Mouse (Mus musculus) gastrocnemius, postnatal 4 days (tissue): Measurements from ENCODE around the gene Espn. TPM values are rescaled to one million over a fixed set of nuclear protein-coding genes. Genes with fewer than 3 reads are reported as not detected.
A peak's percentile ranks its signal among the peaks of the same experiment; 100 is the strongest.

Source experiments
- DNase-seq, 2 experiments: peaks; one replicate each; pipeline ENCODE4 v3.0.0; 2021 to 2022; ENCODE audit warnings: low spot score in 2 of 2, mixed read lengths in 2 of 2
- total RNA-seq, 2 experiments: library from RNA; stranded (reverse); gene quantifications; 2 replicates each; pipeline ENCODE4 v1.2.3; 2021

Gene Espn
- total RNA-seq, 2 experiments from 2014 or later: 1.5 TPM

DNA sequence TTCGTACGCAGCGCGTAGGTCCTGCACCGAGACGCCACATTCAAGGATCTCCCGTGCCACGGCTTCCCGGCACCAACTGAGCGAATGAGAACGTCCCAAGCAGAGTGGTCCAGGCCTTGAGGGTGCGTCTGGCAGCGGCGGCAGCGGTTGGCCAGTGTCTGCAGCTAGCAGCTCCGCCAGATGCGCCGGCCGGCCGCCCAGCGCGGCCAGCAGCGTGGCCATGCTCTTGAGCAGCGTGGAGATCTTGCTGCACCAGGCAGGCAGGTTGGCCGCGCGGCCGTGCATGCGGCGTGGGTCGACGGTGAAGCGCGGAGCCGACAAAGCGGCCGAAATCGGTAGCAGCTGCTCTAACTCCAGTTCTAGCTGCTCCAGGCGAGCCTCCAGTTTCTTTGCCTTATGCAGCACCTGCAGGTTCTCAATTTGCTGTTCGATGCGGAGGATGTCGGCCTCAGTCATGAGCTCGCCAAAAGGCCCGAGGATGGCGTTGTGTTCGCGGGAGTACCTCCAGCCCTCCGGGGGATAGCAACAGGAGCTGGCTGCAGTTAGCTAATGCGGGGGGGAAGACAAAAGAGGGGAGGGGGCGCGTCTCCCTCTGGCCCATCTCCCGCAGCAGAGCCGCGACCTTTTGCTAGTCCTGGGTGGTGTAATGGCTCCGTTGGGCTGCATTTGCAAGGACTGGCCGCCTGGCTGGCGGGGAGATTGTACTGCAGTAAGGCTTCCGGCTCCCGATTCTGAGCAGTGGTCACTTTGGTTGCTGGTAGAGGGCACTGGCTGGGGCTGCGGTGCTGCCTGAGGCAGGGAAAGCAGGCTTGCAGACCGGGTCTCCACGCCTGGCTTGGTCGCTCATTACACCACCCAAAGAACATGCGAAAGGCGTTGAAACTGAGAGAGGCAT lies 25.9 kb downstream of the Espn start:
- DNase-seq: no peak

DNA sequence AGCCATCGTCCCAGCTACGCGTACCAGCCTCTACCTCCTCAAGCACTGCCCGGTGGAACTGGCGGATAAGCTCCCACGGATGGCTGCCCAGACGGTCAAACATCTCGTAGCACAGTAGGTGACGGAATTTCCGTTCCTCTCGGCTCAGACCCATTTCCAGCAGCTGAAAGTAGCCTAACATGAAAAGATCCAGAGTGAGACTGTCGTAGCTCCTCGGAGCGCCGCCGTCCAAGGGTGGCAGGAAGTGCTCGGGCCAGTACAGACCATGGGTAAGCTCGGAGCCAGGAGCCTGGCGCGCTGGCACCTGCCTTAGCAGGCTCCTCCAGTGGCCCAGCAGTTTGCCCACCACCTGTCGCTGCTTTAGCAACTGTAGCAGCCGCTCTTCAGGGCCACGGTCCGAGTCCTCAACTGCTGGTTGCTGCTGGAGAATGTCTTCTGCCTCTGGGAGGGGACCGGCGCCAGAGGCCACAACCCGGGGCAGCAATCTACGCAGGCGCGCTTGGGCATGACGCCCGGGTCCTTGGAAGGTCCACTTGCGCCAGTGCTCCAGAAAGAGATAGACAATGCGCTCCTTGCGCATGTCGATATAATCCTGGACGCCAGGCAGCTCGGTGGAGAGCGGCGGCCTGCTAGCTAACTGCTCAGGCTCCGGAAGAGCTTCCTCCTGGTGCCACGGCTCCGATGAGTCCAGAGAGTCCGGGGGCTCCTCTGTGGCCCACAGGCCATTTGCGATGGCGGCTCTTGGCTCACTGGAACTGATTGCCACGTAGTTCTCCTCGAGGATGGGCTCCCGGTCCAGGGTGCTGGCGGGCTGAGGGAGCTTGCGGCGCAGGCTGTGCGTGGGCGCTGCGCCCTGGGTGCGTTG lies 26.8 kb downstream of the Espn start:
- peak in 1 of 2 experiments; percentile 57 for DNase-seq

DNA sequence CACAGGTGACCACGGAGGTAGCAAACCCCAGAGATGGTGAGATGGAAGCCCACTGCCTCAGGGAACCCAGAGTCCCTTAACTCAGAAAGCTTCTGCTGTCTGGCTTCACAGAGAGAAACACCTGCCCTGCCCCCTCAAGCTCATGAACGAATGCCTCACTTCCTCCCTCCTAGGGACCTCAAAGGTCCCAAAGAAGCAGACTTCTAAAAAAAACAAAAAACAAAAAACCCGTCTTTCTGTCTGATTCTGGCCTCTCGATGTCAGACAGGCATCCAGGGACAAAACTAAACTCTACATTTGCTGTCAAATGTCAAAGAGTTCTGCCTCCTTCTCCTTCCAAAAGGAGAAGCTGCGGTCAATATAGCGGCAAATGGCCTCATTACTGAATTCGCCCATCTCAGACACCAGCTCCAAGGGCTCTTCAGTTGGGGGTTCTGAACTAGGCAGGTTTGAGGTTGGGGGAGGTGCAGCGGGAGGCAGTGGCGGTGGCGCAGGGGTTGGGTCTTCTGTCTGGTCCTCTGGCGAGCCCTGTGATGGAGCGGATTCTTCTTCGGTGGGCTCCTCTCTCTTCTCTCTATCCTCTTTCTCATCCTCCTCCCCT lies 27.7 kb downstream of the Espn start:
- DNase-seq: no peak

DNA sequence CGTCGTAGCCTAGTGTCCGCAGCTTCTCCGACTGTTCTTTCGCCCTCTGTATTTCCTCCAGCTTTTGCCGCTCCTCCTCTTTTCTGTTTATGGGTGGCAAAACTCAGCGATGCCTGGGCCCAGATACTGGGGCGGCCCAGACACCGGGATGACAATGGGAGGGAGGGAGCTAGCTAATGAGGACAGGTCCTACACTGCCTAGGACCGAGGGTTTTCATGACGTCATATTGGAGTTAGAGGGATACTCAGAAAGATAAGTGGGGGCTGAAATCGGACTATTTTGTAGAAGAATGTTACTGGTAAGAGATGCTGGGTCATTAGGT lies 31.0 kb downstream of the Espn start:
- DNase-seq: no peak

DNA sequence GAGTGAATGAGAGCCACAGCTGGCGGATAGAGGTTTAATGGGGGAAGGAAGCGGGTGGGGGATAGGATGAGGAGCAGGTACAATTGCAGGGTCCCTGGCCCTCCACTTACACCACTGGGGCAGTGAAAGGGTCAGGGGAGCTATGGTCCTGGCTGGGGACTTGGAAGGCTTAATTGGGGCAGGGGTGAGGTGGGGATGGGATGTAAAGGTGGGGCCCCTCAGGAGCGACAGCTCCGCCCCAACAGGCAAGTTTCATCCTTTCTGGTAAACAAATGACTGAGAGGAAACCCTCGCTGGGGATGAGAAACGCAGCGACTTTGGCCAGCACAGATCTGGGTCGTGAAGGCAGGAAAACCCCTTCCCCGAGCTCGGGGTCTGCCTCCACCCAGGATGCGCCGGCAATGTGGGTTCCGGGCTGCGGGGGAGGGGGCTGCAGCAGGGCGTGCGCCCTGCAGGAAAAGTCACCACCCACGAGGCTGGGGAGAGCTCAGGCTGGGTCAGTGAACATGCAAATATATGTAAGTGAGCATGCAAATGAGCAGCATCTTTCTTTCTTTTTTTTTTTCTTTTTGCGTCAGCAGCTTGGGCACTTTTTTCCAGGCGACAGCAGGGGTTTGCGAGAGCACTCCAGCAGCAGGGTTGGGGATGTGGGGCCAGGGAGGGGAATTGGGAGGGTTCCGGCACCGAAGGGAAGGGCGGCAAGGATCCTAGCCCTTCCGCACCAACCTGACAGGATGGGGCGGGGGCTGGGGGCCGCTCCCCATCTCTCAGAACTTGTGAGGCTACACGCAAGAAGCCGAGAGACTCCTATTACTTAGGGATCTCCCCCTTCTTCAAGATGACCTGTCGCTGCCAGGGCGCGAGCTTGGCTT lies 31.6 kb downstream of the Espn start:
- DNase-seq: no peak

DNA sequence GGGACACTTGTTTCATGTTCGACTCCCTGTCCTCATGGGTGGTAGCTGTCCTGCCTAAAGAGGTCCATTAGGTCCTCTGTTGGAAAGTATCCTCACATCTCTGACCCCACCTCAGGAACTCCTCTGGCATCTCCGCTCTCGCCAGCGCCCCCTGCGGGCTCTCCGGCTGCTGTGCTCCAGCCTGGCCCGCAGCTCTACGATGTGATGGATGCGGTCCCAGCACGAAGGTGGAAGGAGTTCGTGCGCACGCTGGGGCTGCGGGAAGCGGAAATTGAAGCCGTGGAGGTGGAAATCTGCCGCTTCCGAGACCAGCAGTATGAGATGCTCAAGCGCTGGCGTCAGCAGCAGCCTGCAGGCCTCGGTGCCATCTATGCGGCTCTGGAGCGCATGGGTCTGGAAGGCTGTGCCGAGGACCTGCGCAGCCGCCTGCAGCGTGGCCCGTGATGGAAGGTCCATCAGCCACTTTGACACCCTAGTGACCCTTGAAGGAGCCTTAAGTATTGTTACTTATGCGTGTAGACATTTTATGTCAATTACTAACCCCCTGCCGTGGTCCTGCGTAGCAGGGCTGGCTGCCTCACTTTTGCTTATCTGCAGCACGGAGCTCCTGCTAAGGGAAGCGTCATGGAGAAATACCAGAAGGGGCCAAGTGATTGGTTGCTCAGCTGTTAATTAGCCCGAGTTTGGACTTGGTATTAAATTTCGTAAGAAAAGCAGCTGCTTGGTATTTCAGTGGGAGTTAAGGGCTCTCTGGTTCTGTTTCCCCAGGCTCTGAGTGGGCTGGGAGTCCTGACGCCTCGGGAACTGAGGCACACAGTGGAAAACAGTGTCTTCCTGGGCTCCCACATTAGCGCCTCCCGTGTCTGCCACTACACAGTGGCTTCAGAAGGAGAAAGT lies 32.5 kb downstream of the Espn start:
- peak in 1 of 2 experiments; percentile 57 for DNase-seq

DNA sequence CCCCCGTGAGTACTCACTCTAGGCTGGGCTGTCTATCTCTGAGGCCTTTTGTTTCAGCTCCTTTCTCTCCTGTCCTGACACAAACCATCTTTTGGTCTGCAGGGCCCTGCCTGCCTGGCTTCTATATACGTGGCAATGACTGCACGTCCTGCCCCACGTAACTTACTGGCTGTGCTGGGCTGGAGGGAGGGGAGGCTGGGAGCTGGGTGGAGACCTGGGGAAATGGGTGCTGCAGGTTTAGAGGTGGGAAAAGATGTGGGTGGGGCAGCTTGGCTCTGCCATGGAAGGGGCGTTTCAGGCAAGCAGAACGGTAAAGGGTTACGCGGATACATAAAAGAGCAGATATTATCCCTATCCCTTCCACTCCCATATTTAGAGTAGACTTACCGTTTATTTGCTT lies 34.6 kb downstream of the Espn start:
- no peak for DNase-seq

DNA sequence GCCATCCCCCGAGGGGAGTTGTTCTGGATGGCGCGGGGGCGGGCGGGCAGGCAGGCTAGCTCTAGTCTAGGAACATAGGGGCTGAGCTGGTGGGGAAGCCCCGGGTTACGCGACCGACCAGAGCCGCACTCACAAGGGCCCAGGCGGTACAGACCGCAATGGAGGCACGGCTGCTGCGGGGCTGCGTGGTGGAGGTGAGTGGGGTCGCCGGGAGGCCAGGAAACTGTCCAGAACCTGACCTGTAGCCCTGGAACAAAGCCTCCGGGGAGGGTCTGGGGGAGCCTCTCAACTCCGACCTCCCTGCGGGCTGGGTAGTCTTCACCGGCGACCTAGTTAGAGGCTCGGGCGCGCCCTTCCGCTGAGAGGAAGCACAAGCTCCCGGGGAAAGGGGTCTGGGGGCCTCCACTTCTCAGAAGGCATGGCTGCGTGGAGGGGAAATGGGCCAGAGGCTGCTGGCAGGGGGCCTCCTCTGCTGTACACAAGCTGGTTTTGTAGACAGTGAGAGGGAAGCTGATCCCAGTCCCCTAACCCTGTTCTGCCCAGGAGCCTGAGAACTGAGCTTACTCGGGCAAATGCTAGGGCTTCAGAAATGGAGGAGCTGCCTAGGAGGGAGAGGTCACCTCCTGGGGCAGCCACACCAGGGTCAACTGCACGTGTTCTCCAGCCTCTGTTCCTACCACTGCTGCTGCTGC lies 36.1 kb downstream of the Espn start, which contains the start of gene Tnfrsf25:
Tnfrsf25 (plus strand) TSS at position 14 of the 692 bp plus-strand sequence.
- no peak for DNase-seq

DNA sequence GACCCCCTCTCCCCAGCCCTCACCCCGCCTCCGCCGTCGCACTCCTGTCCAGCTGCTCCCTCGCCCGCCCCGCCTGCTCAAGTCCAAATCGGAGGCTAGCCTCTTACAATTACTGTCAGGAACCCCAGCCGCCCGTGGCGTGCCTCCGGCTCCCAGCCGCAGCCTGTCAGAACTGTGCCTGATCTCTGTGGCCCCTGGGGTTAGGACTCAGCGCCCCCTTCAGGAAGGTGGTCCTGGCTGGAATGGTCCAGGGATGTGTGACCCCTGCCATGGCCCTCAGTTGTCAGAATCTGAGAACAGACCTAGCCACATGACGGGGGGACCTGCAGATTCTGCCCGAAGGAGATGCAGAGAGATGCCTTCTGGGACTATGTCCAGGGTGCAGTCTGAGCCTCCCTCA lies 38.1 kb downstream of the Espn start:
- DNase-seq: no peak

DNA sequence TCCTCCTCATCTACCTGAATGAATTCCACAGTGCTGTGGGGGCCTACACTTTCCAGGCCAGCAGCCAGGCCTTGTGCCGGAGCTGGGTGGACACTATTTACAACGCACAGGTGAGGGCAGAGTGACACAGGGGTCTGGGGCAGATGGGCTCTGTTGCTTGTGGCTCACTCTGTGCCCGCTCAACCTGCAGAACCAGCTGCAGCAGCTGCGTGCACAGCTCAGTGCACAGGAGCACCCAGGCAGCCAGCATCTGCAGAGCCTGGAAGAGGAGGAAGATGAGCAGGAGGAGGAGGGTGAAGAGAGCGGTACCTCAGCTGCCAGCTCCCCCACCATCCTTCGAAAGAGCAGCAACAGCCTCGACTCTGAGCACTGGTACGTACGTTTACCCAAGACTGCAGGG lies 39.8 kb downstream of the Espn start:
- DNase-seq: no peak

DNA sequence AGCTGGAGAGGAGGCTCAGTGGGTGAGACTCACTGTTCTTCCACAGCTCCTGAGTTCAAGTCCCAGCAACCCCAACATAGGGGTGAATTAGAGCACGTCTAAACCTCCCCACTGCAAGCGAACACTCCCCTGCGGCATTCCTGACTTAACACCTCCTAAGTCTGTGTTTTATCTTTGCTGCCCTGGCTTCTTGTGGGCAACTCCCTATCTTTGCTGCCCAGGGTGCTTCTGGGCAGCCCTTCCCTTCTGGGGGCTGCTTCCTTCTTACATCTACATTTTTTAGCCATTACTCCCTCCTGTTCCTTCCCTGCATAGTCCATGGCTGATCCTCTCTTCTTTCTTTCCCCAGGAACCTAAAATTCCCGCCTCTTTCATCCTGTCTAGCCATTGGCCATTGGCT lies 41.5 kb downstream of the Espn start:
- DNase-seq: no peak

DNA sequence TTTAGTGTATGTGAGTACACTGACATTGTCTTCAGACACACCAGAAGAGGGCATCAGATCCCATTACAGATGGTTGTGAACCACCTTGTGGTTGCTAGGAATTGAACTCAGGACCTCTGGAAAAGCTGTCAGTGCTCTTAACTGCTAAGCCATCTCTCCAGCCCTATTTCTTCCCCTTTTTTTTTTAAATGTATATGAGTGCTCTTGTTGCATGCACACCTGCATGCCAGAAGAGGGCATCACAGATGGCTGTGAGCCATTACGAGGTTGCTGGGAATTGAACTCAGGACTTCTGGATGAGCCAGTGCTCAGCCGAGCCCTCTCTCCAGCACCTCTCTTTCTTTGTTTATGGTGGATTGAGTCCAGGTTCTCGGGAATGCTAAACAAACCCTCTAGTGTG lies 42.7 kb downstream of the Espn start:
- no peak for DNase-seq

DNA sequence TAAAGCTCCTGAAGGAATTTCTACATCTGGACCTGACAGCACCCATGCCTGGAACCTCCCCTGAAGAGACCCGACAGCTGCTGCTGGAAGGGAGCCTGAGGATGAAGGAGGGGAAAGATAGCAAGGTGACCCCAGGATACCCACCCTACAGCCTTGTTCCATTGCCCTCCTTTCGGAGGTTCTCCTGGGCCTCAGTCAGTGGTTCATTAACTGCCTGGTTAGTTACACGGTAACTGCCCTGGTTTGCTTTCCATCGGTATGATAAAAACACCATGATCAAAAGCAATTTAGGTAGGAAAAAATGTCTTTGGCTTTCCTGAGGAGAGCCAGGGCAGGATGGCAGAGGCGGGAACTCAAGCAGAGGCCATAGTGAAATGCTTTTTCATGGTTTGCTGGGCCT lies 43.5 kb downstream of the Espn start:
- no peak for DNase-seq

DNA sequence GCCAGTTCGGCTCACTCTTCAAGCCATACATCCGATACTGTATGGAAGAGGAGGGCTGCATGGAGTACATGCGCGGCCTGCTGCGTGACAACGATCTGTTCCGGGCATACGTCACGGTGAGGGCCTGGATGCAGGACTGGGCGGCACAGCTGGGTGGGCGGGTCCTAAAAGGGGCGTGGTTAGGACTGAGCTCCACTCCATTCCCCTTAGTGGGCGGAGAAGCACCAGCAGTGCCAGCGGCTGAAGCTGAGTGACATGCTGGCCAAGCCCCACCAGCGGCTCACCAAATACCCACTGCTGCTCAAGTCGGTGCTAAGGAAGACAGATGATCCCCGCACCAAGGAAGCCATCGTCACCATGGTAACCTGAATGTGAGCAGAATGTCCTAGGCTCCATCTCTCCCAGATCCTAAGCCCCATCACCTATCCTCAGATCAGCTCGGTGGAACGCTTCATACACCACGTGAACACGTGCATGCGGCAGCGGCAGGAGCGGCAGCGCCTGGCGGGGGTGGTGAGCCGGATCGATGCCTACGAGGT lies 44.1 kb downstream of the Espn start:
- DNase-seq: peak in 1 of 2 experiments; percentile 68

DNA sequence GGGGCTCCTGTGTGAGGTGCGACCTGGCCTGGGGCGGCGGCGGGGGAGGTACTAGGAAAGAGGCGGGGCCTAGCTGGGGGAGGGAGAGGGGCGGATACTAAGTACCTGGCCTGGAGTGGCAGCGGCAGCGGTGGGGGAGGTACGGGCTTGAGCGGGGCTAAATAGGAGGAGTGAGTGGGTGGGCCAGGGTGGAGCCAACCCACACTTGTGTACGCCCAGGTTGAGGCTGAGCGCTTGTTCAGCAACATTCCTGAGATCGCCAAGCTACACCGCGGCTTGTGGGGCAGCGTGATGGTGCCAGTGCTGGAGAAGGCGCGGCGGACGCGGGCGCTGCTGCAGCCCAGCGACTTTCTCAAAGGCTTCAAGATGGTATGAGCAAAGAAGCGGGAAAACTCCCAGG lies 44.7 kb downstream of the Espn start:
- DNase-seq: no peak

DNA sequence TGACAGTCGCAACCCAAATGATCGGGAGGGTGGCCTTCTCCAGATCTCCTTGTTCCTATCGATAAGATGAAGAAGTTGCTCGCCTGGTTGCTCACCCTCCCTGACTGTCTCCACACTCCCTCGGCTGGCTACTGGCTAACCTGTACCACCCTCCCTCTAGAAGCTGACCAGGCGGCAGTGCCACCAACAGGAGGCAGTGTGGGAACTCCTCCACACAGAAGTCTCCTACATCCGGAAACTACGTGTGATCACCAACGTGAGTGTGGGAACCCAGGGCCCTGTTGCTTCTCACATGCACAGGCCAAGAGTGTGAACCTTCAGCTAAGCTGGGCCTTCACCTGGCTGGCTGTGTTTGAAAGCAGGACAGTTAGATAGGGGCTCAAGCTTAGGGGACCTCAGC lies 45.4 kb downstream of the Espn start:
- DNase-seq: no peak

DNA sequence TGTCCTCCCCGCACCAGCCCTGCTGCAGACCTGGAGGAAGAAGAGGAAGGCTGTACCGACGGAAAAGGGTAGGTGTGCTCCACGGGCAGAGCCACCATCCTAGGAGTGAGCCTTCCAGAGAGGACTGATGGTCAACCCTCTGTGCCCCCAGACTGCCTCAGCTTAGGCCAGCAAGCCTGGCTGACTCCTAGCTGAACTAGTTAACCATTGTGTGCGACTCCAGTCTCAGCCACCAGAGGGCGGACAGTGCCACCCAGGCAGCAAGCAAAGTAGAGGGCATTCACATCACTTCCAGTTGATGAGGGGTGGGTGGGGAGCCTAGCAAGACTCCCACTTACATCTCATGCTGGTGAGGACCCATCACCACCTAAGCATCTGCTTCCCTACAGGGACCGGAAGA lies 49.1 kb downstream of the Espn start:
- peak in 1 of 2 experiments; percentile 73 for DNase-seq

DNA sequence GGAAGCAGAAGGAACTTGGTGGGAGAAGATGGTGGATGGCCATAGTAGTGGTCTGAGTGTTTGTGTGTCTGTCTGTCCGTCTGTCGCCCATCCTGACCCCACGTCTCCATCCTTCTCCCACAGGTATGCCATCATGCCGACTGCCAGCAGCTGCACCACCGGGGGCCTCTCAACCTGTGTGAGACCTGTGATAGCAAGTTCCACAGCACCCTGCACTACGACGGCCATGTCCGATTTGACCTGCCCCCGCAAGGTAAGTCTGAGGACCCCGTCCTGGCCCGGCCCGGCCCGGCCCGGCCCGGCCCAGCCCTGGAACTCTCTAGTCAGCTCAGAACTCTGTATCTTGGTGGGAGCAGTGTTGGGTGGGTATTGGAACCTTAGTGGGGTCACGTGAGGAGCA lies 50.2 kb downstream of the Espn start:
- DNase-seq: no peak

DNA sequence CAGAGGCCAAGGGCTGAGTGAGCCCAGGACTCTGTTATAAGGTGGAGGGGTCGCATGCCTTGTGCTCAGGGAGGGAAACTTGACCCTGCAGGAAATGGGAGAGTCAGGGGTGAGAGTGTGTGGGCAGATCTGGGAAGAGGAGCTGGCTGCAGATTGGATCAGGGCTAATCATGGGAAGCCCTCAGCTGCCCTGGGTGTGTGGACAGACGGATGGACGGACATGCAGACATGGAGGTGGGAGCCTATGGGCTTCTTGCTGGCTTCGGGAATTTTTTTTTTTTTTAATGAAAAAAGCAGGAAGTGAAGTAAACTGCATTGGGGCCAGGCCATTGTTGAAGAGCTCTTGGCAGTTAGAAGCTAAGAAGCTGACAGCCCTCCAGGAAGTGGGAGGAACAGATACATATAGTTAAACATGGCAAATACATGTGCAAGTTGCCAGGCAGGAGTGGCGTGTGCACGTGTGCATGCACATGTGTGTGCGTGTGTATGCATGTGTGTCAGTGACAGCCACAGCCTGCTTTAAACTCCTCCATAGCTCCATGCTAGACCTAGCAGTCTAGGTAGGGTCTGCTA lies 51.0 kb downstream of the Espn start:
- DNase-seq: no peak
